Mouse (Mus musculus): Measurements from ENCODE around the gene Atp23. TPM values are rescaled to one million over a fixed set of nuclear protein-coding genes. Genes with fewer than 3 reads are reported as not detected.

Atp23 gene
- polyA plus RNA-seq, 1 experiment from 2014 or later, result 19.3 TPM

DNA sequence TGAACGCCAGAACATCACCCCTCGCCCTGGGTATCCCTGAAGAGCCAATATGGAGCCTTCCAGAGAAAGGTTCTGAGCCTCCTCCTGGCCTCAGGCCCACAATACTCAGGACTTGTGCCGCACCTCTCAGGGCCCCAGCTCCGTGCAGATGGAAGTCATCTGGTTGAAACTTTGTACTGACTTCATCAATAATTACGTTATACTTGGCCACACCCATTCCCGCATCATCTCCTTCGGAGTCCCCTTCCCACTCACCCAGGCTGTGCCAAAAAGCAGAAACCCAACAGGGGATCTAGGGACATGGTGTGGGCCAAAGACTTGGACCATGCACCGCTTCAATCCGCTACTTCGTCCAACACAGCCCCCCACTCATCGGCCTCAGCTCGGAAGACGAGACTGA lies 33.4 kb upstream of the Atp23 start:
- peaks cover 6% of the 10 kb centered on the region for H3K4me1 ChIP-seq (ENCODE audit: control insufficient read depth, insufficient read depth, low read length)
- no peak for ATAC-seq (replicated peaks; ENCODE audit: insufficient number of reproducible peaks, low FRiP score, low TSS enrichment, low read depth)
- no peak overlapping the region for H3K27ac ChIP-seq (replicated peaks; ENCODE audit: low read depth, low read length)
- 85% methylated on average over 13 of the region's 13 CpGs for WGBS
- no peaks in the 10 kb centered on the region for H3K36me3 ChIP-seq (replicated peaks; ENCODE audit: control insufficient read depth, insufficient read depth, low read depth, low read length)
- no peaks in the 10 kb centered on the region; the same call in 1 of the 2 replicates for H3K9me3 ChIP-seq (replicated peaks; ENCODE audit: control insufficient read depth, low read length)
- H3K27me3 ChIP-seq (ENCODE audit: control insufficient read depth, insufficient read depth, low read length), result no peaks in the 10 kb centered on the region; the same call in 1 of the 2 replicates
- no peak for DNase-seq (ENCODE audit: low spot score)
- H3K4me2 ChIP-seq (ENCODE audit: low read depth, low read length), result no peak overlapping the region
- no peak overlapping the region for H3K4me3 ChIP-seq (ENCODE audit: low read depth, low read length)
- no peak overlapping the region for H3K9ac ChIP-seq (replicated peaks; ENCODE audit: low read length)

DNA sequence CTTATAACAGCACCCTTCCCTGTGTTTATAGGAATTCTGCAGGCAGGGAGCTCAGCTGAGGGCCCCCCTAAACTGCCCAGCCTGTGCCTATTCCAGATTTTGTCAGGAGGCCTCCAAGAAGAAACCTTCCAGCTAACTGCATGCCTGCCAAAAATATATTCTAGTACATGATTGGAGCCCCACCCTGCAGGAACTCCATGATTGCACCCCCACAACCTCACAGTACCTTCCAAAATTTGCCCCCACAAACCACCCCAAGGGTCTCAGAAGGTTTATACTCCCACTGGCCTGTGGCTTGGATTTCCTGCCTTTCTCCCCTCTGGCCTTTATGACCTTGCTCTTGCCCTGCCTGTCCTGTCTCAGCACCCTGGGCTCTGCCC lies 30.6 kb upstream of the Atp23 start:
- Histone ChIP-seq H3K27ac (replicated peaks; ENCODE audit: low read depth, low read length) (no peak overlapping the region), H3K4me3 (ENCODE audit: low read depth, low read length) (no peak overlapping the region), H3K36me3 (replicated peaks; ENCODE audit: control insufficient read depth, insufficient read depth, low read depth, low read length) (no peaks in the 10 kb centered on the region), H3K9me3 (replicated peaks; ENCODE audit: control insufficient read depth, low read length) (no peaks in the 10 kb centered on the region), H3K27me3 (ENCODE audit: control insufficient read depth, insufficient read depth, low read length) (peaks cover 3% of the 10 kb centered on the region), H3K4me1 (ENCODE audit: control insufficient read depth, insufficient read depth, low read length) (peaks cover 6% of the 10 kb centered on the region), H3K9ac (replicated peaks; ENCODE audit: low read length) (no peak overlapping the region), H3K4me2 (ENCODE audit: low read depth, low read length) (no peak overlapping the region)
- no peak for DNase-seq (ENCODE audit: low spot score)
- no peak for ATAC-seq (replicated peaks; ENCODE audit: insufficient number of reproducible peaks, low FRiP score, low TSS enrichment, low read depth)

DNA sequence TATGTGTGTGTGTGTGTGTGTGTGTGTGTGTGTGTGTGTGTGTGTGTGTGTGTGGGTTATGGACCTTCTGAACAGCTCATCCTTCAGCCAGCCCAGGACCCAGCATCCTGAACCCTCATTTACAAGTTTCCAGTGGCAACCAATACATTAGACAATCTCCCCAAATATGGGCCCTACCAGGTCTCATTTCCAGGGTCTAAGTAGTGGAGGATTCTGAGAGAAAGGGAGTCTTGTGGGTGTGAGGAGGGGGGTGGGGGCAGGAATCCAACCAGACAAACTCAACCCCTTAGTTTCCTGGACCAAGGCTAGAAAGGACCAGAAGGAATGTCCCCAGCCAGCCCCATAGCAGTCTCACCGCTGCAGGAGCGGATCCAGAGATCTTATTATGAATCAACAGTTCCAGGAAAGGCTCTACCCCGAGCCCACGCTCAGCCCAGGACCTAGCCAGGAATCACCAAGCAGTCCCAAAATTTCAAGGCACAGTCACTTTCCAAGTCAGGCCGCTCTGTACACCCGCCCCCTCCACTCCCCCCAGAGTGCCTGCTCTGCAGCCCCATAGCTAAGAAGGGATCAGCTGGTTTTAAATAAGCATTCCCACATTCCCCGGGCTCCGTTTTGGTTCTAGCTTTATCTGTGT lies 30.1 kb upstream of the Atp23 start:
- Histone ChIP-seq H3K4me3 (ENCODE audit: low read depth, low read length) (no peak overlapping the region), H3K4me1 (ENCODE audit: control insufficient read depth, insufficient read depth, low read length) (peaks cover 6% of the 10 kb centered on the region), H3K4me2 (ENCODE audit: low read depth, low read length) (no peak overlapping the region), H3K27ac (replicated peaks; ENCODE audit: low read depth, low read length) (peak overlapping the region; percentile 25; the same call in 1 of the 2 replicates), H3K27me3 (ENCODE audit: control insufficient read depth, insufficient read depth, low read length) (peaks cover 3% of the 10 kb centered on the region), H3K9ac (replicated peaks; ENCODE audit: low read length) (no peak overlapping the region), H3K9me3 (replicated peaks; ENCODE audit: control insufficient read depth, low read length) (no peaks in the 10 kb centered on the region), H3K36me3 (replicated peaks; ENCODE audit: control insufficient read depth, insufficient read depth, low read depth, low read length) (no peaks in the 10 kb centered on the region)
- 72% methylated on average over 8 of the region's 8 CpGs for WGBS
- ATAC-seq (replicated peaks; ENCODE audit: insufficient number of reproducible peaks, low FRiP score, low TSS enrichment, low read depth), result no peak
- DNase-seq (ENCODE audit: low spot score), result no peak

DNA sequence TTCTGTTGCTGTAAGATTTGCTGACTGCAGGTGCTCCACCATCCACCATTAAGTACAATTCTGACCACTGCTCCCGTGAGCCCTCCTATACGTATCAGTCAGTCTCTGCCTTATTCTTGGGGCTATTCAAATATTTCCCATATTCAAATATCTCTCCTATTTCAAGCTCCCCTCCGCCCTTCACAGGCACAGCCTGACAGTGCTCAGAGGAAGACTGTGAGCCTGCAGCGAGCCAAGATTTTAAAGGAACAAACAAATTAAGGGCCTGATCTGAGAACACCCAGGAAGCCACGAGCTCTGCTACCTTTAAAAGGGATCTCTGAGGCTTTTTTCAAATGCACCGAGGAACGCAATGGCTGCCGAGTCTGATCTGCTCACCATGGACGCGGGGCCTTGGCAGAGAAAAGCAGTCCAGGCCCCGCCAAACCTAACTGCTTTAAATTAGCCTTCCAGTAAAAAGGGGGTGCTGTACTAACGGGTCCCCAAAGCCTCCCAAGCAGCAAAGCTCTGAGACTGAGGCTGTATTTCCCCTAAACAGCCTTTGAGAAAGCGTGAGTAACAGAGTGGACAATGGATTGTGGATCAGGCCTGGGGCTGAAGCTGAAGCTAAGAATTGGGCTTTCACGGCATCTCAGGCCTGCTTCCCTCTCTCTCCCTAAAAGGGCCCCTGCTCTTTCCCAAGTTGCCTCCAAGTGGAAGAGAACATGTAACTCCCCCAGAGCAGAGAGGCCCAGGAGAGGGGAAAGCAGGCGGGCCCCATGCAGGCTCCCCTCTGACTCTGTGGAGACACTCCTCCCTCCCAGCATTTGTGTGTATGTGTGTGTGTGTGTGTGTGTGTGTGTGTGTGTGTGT lies 29.3 kb upstream of the Atp23 start:
- H3K4me1 ChIP-seq (ENCODE audit: control insufficient read depth, insufficient read depth, low read length), result peaks cover 6% of the 10 kb centered on the region
- peak overlapping the region; percentile 59 for H3K9ac ChIP-seq (replicated peaks; ENCODE audit: low read length)
- WGBS, result 33% methylated on average over 15 of the region's 15 CpGs
- H3K9me3 ChIP-seq (replicated peaks; ENCODE audit: control insufficient read depth, low read length), result no peaks in the 10 kb centered on the region
- ATAC-seq (replicated peaks; ENCODE audit: insufficient number of reproducible peaks, low FRiP score, low TSS enrichment, low read depth) (peak; percentile 35; the same call in 1 of the 2 replicates), DNase-seq (ENCODE audit: low spot score) (peak; percentile 68)
- H3K27me3 ChIP-seq (ENCODE audit: control insufficient read depth, insufficient read depth, low read length), result peaks cover 6% of the 10 kb centered on the region
- H3K27ac ChIP-seq (replicated peaks; ENCODE audit: low read depth, low read length), result peak overlapping the region; percentile 69; the same call in 1 of the 2 replicates
- no peak overlapping the region for H3K4me3 ChIP-seq (ENCODE audit: low read depth, low read length)
- no peaks in the 10 kb centered on the region for H3K36me3 ChIP-seq (replicated peaks; ENCODE audit: control insufficient read depth, insufficient read depth, low read depth, low read length)
- H3K4me2 ChIP-seq (ENCODE audit: low read depth, low read length), result no peak overlapping the region

DNA sequence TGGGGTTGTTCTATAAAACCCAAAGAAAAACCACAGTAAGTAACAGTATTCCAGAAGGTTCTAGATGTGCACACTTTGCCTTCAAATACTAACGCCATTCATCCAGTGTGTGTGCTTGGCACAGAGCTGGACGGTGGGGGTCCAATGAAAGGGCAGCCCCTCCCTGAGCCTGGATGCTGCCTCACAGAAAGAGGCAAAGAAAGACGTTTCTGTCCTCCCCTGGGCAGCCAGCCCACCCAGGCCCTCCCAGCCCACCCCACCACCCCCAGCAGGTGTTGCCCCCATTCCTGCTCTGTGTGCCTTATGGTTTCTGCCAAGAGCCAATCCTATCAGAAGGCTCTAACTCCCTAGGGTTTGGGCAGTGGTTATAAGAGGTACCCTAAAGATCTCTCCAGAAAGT lies 28.4 kb upstream of the Atp23 start:
- H3K4me1 ChIP-seq (ENCODE audit: control insufficient read depth, insufficient read depth, low read length), result peaks cover 6% of the 10 kb centered on the region
- no peak for DNase-seq (ENCODE audit: low spot score)
- H3K9me3 ChIP-seq (replicated peaks; ENCODE audit: control insufficient read depth, low read length), result no peaks in the 10 kb centered on the region

DNA sequence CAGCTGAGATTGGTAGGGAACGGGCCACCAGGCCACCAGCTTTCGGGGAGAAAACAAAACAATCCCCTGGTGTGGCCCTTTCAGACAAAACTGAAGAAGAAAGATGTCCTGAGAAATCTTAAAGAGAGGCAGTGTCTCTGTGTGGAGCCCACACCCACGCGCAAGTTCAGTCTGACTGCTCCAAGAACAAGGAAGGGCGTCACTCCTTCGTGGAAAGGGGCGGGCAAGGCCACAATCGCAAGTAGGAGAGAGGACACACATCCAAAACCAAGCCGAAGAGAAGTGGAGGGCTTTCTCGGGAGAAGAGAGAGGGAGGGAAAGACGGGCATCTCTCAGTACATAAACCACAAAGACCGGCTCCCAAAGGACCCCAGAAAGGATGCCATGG lies 27.7 kb upstream of the Atp23 start:
- Histone ChIP-seq H3K9ac (replicated peaks; ENCODE audit: low read length) (peak overlapping the region; percentile 71; the same call in 1 of the 2 replicates), H3K4me2 (ENCODE audit: low read depth, low read length) (peak overlapping the region; percentile 98), H3K4me3 (ENCODE audit: low read depth, low read length) (peak overlapping the region; percentile 56), H3K27ac (replicated peaks; ENCODE audit: low read depth, low read length) (no peak overlapping the region), H3K4me1 (ENCODE audit: control insufficient read depth, insufficient read depth, low read length) (peaks cover 6% of the 10 kb centered on the region), H3K9me3 (replicated peaks; ENCODE audit: control insufficient read depth, low read length) (no peaks in the 10 kb centered on the region), H3K36me3 (replicated peaks; ENCODE audit: control insufficient read depth, insufficient read depth, low read depth, low read length) (no peaks in the 10 kb centered on the region), H3K27me3 (ENCODE audit: control insufficient read depth, insufficient read depth, low read length) (peaks cover 6% of the 10 kb centered on the region)
- WGBS, result 23% methylated on average over 12 of the region's 12 CpGs
- no peak for ATAC-seq (replicated peaks; ENCODE audit: insufficient number of reproducible peaks, low FRiP score, low TSS enrichment, low read depth)
- DNase-seq (ENCODE audit: low spot score), result no peak

More for the DNA sequence above, 28.4 kb upstream of the Atp23 start:
- WGBS, result 45% methylated on average over 3 of the region's 3 CpGs
- Histone ChIP-seq H3K27me3 (ENCODE audit: control insufficient read depth, insufficient read depth, low read length) (peaks cover 6% of the 10 kb centered on the region), H3K9ac (replicated peaks; ENCODE audit: low read length) (no peak overlapping the region), H3K4me3 (ENCODE audit: low read depth, low read length) (no peak overlapping the region), H3K27ac (replicated peaks; ENCODE audit: low read depth, low read length) (no peak overlapping the region), H3K4me2 (ENCODE audit: low read depth, low read length) (no peak overlapping the region), H3K36me3 (replicated peaks; ENCODE audit: control insufficient read depth, insufficient read depth, low read depth, low read length) (no peaks in the 10 kb centered on the region)
- ATAC-seq (replicated peaks; ENCODE audit: insufficient number of reproducible peaks, low FRiP score, low TSS enrichment, low read depth), result no peak

DNA sequence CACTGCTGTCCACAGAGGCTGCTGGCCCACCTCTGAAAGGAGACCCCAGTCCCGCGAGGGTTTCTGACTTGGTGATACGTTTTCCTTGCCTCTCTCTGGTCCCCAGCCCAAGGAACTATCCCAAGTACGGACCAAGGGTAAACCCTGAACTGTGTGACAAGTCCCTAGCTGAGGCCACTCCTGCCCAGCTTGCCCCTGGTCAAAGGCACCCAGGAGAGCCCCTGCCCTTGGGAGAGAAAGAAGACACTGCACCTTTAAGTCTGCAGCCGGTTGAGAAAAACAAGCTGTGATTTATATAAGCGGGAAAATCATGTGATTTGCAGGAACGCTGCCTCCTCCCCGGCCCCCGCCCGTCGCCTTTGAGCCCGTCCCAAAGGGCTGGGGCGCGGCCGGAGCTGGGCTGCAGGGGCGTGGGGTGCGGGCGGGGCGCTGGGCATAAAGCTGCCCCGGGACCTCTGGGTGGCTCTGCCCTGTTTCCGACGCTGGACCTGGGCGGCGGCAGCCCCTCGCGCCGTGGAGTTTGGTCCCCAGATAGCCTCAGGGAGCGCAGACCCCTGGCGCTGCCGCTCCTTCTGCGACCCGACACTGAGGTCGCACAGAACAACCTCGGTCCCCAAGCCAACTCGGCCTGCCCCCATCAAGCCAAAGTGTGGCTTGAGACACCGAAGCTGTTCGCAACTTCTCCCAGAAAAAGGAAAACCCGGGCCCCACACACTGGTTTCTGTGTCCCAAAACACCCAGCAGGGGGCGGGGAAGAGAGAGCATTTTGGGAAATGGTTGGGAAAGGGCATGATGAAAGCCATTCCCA lies 27.1 kb upstream of the Atp23 start:
- H3K4me2 ChIP-seq (ENCODE audit: low read depth, low read length), result peak overlapping the region; percentile 98
- no peaks in the 10 kb centered on the region for H3K9me3 ChIP-seq (replicated peaks; ENCODE audit: control insufficient read depth, low read length)
- 1% methylated on average over 39 of the region's 39 CpGs for WGBS
- peaks cover 6% of the 10 kb centered on the region for H3K4me1 ChIP-seq (ENCODE audit: control insufficient read depth, insufficient read depth, low read length)
- peaks cover 6% of the 10 kb centered on the region for H3K27me3 ChIP-seq (ENCODE audit: control insufficient read depth, insufficient read depth, low read length)
- peak overlapping the region; percentile 56 for H3K4me3 ChIP-seq (ENCODE audit: low read depth, low read length)
- DNase-seq (ENCODE audit: low spot score) (peak; percentile 89), ATAC-seq (replicated peaks; ENCODE audit: insufficient number of reproducible peaks, low FRiP score, low TSS enrichment, low read depth) (peak; percentile 48)
- no peaks in the 10 kb centered on the region for H3K36me3 ChIP-seq (replicated peaks; ENCODE audit: control insufficient read depth, insufficient read depth, low read depth, low read length)
- no peak overlapping the region for H3K27ac ChIP-seq (replicated peaks; ENCODE audit: low read depth, low read length)
- peak overlapping the region; percentile 71 for H3K9ac ChIP-seq (replicated peaks; ENCODE audit: low read length)

Measured in embryonic facial prominence, embryonic 11.5 days (tissue).